Mouse (Mus musculus) spleen, postnatal 14 days (tissue): ENCODE results near the gene Tmem119.
"Not testable (repeated sequence)": the region's sequence is repeated elsewhere in the genome, so short reads cannot be mapped to it uniquely, and the experiment has no call there.

Source experiments
- DNase-seq, 2 experiments: peaks; one replicate each; pipeline ENCODE4 v3.0.0; 2021 to 2022; ENCODE audit warnings: low spot score in 2 of 2

The Tmem119 gene

DNA sequence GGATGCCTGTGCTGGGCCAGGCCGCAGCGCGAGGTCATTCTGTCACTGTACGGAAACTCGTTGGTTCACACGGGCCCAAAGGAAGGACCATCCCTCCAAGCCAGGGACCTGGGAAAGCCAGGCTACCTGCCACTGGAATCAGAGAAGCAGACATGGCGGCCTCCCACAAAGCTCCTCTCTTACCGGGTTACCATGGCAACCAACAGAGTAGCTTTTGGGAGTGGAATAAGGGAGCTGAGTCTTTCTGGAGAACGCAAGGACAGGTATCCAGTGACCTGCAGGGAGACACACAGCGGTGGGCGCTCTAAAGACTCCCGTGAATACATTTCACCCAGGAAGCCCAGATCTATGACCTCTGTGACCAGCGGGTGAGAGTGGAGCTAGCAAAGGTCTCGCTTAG lies 18.3 kb upstream of the Tmem119 start:
- DNase-seq = no peak

DNA sequence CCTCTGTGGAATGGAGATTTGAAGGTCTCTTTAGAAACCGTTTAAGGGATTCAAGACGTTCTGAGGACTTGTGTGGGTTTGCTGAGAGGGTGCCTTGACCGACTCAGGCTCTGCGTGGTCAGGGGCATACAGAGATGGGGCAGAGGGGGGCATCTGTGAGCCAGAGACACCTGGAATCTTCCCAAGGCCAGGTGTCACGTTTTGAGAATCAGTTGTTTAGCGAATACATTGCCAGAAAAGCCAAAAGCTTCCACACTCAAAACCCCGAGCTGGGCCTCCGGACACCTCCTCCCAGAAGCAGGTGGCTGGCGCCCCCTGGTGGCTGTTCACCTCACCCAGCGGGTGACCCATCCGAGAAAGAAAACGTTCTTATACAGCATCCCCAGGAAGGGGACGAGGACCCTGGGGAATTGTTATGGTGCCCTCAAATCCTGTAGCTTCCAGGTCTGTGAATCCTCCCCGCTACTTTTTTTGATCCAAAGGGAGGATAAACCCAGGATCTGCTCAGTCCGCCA lies 15.4 kb upstream of the Tmem119 start:
- DNase-seq = peak; percentile 60 to 75

DNA sequence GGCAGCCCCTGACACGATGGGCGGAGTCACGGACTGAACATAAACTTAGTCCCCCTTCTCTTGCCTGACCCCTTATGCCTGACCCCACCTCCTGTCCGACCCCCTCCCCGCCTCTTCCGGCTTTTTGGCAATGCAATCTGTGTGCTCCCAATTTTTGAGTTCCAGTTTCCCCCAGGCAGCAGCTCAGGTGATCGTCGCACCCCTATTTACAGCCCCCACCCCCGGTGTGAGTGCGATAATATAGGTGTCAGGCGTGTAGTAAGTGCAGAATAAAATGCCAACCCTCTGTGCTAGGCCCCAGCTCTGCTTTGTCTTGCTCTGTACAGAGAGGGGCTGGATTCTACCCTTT lies 14.7 kb upstream of the Tmem119 start:
- DNase-seq = no peak

DNA sequence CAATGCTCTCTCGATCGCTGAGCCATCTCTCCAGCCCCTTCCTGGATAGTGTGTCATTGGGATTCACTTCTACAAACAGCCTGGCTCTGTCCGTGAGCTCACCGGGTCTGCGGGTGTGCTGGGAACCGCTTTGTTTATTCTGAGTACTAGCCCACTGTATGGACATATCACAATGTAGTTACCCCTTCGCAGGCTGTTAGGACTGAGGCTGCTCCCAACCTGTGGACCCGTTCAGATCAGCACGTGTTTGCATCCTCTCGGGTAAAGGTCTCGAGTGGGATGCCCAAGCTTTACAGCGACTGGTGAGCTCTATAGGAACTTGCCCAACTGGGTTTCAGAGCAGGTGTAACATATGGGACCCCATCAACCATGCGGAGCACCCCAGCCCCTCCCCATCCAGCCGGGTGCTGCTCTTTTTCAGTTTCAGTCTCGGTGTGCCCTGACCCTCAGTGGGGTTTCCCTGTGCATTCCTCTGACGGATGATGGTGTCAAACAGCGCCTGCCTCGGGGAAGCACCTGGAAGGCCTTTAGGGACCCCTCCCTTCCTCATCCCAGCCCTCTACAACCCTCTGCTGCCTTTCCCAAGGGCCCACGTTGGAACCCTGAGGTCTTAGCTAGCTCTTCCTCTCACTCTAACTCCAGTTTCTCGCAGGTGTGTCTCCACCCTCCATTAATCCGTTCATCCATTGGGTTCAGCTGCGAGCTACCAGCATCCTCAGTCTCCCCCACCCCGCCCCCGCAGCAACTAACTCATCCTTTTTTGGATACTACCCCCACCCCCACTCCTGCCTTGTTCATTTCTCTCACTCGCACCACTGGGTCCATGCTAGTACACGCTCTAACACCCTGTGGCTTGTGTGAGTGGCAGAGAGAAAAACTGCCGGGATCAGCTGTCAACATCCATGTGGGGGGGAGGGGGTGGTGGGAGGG lies 14.1 kb upstream of the Tmem119 start:
- DNase-seq = no peak

DNA sequence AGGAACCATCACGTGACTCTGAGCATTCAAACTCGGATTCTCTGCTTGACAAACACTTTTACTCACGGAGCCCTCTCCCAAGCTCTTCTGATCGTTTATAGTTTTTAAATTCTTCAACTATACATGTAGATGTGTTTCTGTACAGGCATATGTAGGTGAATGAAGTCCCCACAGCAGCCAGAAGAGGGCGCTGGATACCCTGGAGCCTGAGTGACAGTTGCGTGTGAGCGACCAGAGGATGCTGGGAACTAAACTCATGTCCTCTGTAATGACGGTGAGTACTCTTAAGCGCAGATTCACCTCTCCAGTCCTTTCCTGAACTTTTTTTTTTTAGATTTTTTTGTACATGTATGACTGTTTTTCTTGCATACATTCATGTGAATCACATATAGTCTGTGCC lies 13.3 kb upstream of the Tmem119 start:
- DNase-seq = peak in 1 of 2 experiments; percentile 44

DNA sequence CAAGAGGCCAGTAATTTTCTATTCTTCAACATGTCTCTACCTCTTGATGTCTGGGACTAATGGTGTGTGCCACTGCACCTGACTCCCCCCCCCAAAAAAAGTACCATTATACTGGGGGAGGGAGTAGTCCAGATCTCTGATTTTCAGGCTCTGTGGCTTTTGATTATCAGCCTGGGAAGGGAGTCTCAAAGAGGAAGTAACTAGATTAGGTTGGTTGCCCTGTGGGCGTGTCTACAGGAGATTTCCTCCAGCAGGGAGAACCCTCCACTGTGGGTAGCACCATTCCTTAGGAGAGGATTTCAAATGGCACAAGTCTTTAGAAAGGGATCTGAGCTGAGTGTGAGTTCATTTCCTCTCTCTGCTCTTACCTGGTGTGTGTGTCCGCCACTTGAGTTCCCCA lies 12.3 kb upstream of the Tmem119 start:
- no peak for DNase-seq

DNA sequence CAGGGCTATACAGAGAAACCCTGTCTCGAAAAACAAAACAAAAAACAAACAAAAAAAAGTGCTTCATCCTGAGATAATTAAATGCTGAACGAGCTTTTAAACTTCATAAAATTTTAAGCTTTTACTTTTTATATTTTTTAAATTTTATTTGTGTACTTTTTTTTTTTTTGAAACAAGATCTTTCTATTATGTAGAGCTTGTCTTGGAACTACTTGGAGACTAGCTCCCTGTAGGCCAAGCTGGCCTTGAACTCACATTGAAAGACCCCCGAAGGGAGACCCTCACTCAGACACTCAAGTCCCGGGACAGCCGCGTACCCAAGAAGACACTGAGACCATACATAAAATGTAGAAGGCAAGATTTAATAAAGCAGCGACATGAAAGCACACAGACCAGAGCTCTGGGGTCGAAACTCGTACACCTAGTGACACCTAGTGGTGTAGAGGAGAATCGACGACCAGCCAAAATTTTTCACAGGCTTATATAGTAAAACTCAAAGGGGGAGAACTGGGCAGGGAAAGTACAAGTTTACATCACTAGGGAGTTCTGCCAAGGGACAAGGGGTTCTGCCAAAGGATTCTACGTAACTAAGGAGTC lies 11.6 kb upstream of the Tmem119 start:
- not testable (repeated sequence) for DNase-seq

DNA sequence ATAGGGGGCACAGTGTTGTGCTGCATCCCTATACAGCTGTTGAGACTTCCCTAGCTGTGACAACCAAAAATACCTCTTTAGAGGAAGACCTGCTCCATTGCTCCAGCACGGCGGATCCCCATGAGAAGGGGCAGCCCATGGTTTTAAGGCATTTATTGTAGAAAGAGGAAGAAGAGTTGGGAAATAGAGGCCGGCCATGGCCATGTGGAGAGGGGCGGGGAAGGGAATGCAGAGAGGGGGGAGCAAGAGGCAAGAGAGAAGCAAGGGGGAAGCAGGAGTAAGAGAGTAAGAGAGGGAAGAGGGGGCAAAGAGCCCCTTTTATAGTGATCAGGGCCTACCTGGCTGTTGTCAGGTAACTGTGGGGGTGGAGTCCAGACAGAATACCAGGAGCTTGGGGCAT lies 9.8 kb upstream of the Tmem119 start:
- DNase-seq = no peak

DNA sequence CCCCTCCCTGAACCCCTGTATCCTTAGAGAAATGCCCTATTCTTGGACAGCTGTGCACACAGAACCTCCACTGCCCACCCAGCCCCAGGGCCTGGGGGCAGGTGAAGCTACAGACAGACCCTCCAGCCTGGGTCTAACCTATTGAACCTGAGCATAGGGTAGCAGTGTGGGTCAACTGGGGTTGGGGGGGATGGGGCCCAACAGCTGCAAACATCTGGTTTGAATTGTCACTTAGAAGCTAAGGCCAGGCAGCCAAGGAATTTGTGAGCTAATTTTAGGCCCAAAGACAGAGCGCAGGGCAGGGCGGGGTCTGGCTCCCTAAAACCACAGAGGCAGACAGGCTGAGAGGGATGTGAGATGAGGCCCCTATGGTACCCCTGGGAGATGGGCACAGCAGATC lies 7.9 kb upstream of the Tmem119 start:
- no peak for DNase-seq

DNA sequence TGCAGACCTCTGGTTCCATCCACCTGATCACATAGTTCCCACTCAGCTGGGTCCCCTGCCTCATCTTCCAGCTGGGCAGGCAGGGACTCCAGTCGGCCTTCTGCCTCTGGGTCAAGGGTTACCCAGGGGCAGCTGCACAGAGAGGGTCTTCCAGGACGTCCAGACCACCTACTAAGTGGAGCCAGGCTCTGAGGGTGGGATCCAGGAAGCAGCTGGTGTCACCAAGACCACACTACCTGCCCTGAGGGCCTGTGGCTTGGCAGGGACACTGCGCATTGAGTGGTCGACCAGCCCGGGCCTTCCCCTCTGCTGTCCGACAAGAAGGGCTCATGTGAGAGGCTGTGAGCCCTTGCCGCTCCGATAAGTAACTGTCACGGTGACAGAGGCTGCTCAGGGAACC lies 7.4 kb upstream of the Tmem119 start:
- DNase-seq = no peak

DNA sequence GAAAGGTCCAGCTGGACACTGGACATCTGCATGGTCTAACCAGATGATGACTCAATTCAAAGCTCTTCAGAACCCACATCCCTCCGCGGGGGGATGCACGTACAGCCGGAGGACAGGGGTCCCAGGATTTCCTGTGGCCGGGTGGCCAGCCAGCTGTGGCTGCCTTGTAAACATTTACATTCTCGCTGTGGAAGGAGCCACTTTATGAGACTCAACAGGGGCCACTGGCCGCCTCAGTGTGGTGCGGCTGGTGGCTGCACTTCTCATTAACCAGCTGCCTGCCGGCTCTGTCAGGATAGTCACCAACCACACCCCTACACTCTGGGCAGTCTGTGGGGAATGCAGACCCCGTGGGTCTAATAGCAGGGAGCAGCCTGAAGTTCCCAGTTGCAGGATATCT lies 6.1 kb upstream of the Tmem119 start:
- DNase-seq = no peak

DNA sequence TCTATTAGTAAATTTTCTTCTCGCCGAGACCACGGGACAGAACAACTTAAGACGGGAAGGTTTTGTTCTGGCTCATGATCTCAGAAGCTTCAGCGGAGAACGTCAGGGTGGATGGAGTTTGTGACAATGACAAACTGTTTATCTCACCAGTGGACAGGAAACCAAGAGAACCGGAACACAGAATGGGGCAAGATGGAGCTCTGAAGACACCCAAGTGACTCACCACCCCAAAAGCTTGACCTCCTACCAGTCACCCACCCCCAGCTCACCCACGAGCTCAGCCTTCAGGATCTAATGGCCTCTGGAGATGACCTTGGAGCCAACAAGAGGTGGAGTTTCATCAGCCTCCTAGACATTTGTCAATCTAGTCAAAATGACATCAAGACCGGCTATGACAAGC lies 5.0 kb upstream of the Tmem119 start:
- DNase-seq = no peak

DNA sequence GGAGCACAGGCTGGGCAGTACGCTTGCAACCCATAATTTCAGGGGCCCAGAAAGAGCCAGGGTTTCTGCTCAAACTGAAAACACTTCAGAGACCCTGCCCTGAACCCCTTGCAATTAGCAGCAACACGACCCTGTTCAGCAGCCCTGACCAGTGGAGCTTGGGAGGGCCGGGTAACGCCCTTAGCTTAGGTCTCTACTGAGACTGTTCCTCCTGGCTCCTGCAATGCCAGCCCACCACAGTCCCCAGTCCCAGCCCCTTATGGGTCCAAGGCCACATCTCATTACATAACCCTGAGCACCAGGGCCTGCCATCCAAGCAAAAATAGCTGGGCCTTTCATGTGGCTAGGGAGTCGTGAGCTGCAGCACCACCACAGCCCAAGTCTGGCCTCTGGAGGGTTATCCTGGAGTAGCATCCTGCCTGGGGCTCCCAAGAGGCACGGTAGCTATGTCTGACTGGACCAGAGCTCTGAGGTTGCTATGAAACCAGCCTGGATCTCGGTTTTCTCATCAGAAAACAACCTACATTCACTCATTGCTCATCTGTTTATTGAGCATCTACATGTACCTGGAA lies 4.2 kb upstream of the Tmem119 start:
- no peak for DNase-seq

DNA sequence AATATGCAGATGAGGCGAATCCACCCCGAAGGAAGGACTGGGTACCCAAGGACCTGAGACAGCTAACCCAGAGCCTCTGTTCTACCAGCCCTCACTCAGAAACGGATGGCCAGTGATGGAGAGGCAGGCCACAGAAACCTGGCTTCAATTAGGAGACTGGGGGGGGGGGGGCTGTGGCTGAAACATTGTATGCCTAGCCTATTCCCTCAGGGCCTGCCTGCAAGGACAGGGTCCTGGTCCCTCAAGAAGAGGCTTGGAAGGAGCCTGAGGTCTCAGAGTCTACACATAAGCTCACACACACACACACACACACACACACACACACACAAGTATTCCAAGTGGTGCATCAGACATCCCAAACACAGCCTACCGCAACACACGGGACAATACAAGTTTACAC lies 625 bp downstream of the Tmem119 start:
- no peak for DNase-seq

DNA sequence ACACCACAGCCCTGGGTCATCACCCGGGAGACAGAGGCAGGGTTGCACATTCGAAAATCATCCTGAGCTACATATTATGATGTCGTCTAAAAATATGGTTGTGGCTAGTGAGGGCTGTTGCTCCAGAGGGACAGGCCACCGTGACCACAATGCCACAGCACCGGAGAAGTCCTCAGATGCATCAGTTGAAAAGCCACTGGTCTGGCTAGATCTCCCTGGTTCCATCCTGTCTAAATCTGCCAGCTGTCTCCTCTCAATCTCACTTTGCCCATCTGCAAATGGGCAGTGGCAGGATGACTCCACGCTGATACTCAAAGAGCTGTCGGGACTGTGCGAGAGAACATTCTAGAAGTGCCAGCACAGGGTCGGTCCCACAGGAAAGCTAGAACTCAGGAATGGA lies 1.8 kb downstream of the Tmem119 start:
- DNase-seq = no peak

DNA sequence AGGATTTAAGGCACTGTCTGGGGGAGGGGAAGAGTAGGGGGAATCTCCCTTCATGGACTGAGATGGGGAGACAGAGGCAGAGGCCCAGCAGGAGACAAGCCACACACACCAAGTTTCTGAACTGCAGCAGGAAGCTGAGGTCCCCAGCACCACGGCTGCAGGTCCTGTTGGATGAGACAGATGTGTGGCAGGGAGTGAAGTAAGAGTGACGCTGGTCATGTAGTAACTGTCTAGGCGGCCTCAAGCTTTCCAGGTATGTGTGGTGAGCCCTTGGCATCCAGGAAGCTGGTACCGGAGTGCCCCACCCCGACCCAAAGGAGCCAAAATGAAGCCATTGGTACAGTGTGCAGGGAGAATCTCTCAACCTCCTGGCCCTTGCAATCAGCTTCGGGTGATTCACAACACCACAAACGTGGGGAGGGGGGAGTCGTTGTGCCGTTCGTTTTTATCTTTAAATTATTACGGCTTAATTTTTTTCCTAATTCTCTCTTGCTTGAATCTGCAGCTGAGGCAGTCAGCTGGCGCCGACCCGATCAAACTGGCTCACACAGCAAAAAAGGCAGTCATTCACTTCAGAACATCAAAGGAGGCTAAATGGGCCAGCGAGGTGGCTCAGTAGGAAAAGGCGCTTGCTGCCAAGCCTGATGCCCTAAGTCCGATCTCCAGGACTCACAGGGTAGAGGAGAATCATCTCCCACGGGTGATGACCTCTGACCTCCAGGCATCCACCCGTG lies 3.0 kb downstream of the Tmem119 start:
- no peak for DNase-seq

DNA sequence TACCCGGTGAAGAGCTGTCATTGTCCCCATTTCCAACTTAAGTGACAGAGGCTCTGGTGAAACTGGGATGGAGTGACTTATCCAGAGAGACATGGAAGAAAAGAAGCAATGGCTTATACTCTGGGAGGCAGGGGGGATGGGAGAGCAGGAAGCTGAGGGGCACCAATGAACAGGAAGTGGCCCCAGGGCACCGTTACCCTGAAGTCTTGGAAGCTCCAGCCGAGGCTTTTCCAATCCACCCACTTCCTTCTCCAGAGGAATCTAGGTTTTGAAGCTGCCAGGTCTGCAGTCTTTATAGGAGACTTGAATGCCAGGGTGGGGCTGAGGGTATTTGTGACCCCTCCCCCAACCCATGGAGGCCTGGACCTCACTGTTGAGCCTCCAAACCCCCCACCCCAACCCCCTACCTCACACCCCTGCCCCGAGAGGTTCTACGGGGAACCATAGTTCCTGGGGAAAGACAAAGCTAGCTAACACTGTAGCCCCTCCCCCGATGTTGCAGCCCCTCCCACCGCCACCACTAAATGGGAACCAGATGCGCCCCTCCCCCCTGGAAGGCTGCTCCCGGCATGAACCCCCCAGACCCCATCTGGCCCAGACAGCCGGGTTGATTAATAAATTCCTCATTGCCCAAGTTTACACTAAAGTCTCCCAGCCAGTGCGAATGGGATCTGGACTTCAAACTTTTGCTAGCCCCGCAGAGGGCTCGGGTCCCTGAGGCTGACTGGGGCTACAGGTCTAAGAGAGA lies 3.7 kb downstream of the Tmem119 start:
- no peak for DNase-seq

DNA sequence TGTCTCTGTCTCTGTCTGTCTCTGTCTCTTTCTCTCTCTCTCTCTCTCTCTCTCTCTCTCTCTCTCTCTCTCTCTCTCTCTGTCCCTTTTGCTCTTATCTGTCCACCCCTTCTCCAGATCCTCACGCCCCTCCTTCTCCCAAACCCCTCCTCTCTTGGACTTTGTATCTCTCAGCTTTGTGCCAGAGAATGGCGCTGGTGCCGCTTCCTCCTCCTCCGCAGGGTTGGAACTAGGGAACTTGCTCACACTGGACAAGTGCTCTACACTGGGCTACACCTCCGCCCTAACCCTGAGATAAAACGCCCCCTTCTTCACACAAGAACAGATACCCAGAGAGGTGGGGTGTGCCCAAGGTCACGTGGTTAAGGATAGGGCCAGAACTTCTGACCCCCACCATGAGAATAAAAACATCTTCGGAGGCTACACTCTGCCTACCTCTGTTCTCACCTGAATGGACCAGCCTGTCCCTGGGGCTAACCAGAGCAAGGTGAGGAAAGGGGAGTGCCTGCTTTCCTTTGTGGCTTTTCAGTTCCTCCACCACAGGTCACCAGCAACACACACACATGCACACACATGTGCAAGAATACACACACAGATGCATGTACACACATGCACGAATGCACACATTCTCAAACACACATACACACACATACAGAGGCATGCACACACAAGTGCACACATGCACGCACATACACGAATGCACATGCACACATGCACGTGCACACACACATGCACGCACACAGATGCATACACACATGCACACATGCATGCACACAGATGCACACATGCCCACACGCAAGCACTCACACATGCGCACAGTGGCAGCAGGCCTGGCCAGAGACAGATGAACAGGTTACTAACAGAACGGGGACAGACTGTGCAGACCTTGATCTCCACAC lies 8.9 kb downstream of the Tmem119 start:
- DNase-seq = no peak

DNA sequence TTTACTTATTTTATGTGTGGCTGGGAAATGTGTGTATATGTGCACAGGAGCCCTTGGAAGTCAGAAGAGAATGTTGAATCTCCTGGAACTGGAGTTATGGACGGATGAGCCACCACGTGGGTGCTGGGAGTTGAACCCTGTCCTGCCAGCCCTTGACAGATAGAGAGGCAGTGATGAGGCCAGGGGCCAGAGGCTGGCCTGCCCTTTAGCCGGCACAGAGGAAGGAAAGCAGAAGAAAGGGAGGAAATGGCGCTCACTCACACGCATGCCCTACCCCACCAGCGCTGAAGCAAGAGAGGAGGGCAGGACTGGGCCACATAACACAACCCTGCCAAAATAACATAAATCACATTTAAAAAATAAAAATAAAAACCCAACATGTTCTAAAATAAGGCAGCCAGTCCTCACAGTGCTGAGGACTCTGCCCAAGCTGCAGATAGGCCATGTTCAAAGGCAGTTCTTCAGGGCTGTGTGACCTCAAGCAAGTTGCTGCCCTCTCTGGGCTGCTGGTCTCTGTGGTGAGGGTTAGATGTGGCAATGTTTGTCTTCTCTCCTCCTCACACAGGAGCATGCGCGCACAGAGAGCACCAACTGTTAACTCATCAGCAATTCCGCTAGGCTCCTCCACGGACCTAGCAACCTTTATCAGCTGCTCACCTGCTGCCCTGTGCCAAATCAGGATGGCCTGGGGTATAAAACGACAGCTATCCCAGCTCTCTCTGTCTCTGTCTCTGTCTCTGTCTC lies 9.7 kb downstream of the Tmem119 start:
- no peak for DNase-seq
